Comparison of ENCODE assay signal across 14 mouse cellular contexts in genomic region chr9:102916076-102916475, GRCm38 (mm10).
"Had no signal": no experiment of that assay in that cellular context is flagged by ENCODE, and none has a peak within 500 bp of the region (broad histone marks: within the 10 kb centered on the region; RNA-seq: fewer than 3 reads in every experiment).

No protein-coding gene starts in this region.

- H3K4me1 ChIP-seq: limb, embryonic 10.5 days; liver, embryonic 15.5 days; megakaryocyte, embryonic 14.5 days; midbrain, embryonic 15.5 days; neural tube, embryonic 12.5 days had no signal

- H3K36me3 ChIP-seq: liver, embryonic 15.5 days; midbrain, embryonic 15.5 days had no signal

- H3K9me3 ChIP-seq: limb, embryonic 10.5 days; liver, embryonic 15.5 days; midbrain, embryonic 15.5 days; neural tube, embryonic 12.5 days had no signal

- H3K4me2 ChIP-seq: liver, embryonic 11.5 days; liver, embryonic 15.5 days; midbrain, embryonic 11.5 days; midbrain, embryonic 15.5 days; neural tube, embryonic 12.5 days had no signal

- DNase-seq: kidney, adult 9 months; kidney, postnatal 10 days; kidney, postnatal 4 days; thymus, postnatal 4 days had no signal

- H3K4me3 ChIP-seq: left cerebral cortex, adult 2 months; limb, embryonic 10.5 days; liver, embryonic 15.5 days; megakaryocyte, embryonic 14.5 days; midbrain, embryonic 15.5 days; neural tube, embryonic 12.5 days had no signal

- H3K9ac ChIP-seq: liver, embryonic 15.5 days; midbrain, embryonic 15.5 days; neural tube, embryonic 12.5 days had no signal

- ATAC-seq: midbrain, embryonic 15.5 days had no signal

- H3K27ac ChIP-seq: left cerebral cortex, adult 2 months; limb, embryonic 10.5 days; liver, embryonic 15.5 days; macrophage; midbrain, embryonic 15.5 days; neural tube, embryonic 12.5 days; stomach, postnatal 0 days had no signal

- H3K27me3 ChIP-seq: liver, embryonic 15.5 days; megakaryocyte, embryonic 14.5 days; midbrain, embryonic 15.5 days; neural tube, embryonic 12.5 days had no signal
